Mouse (Mus musculus) MEL (cell line): ENCODE data around the gene Pdcd1. TPM values are rescaled to one million over a fixed set of nuclear protein-coding genes. Genes with fewer than 3 reads are reported as not detected.
A peak's percentile ranks its signal among the peaks of the same experiment; 100 is the strongest.
"Not testable (repeated sequence)": the region's sequence is repeated elsewhere in the genome, so short reads cannot be mapped to it uniquely, and the experiment has no call there.

Source experiments
- DNase-seq: peaks from one replicate; pipeline ENCODE4 v3.0.0; 2011; ENCODE audit warnings: low read depth, low spot score
- H3K27ac ChIP-seq: 2 replicates; pipeline ENCODE4 v1.5.1; 2012; ENCODE audit warnings: low read depth, mild to moderate bottlenecking, control low read depth, low read length, moderate library complexity; ENCODE audit not compliant: control insufficient read depth
- H3K27me3 ChIP-seq, 2 experiments: fragments of 150-350 bp in 1 of 2; sonication (generic) in 1 of 2; 2 replicates each; pipeline ENCODE4 v1.6.1; 2012; ENCODE audit warnings: low read length in 2 of 2, mild to moderate bottlenecking in 2 of 2, improper control_type of control experiment in 1 of 2, moderate library complexity in 1 of 2; ENCODE audit not compliant: insufficient read depth in 2 of 2, control insufficient read depth in 1 of 2
- H3K36me3 ChIP-seq, 2 experiments: 2 replicates each; pipeline ENCODE4 v1.6.1; 2012 to 2014; ENCODE audit warnings: low read length in 2 of 2, improper control_type of control experiment in 1 of 2, inconsistent platforms in 1 of 2, mild to moderate bottlenecking in 1 of 2; ENCODE audit not compliant: insufficient read depth in 2 of 2, control insufficient read depth in 1 of 2
- H3K4me1 ChIP-seq, 2 experiments: fragments of 150-350 bp in 1 of 2; sonication (generic) in 1 of 2; 2 replicates each; pipeline ENCODE4 v1.6.1; 2012; ENCODE audit warnings: low read length in 2 of 2, improper control_type of control experiment in 1 of 2, mild to moderate bottlenecking in 1 of 2; ENCODE audit not compliant: insufficient read depth in 2 of 2, control insufficient read depth in 1 of 2
- H3K4me3 ChIP-seq, 2 experiments: fragments of 150-350 bp in 1 of 2; sonication (generic) in 1 of 2; 2 replicates each; pipeline ENCODE4 v1.5.1; 2012; ENCODE audit warnings: low read depth in 2 of 2, low read length in 2 of 2, mild to moderate bottlenecking in 2 of 2, moderate library complexity in 2 of 2, control low read depth in 1 of 2, improper control_type of control experiment in 1 of 2; ENCODE audit not compliant: control insufficient read depth in 1 of 2, insufficient read depth in 1 of 2
- H3K79me2 ChIP-seq: 2 replicates; pipeline ENCODE4 v1.6.1; 2012; ENCODE audit warnings: mild to moderate bottlenecking, low read length, moderate library complexity; ENCODE audit not compliant: control insufficient read depth, poor library complexity, insufficient read depth
- H3K9ac ChIP-seq: 2 replicates; pipeline ENCODE4 v1.6.1; 2012; ENCODE audit warnings: low read depth, mild to moderate bottlenecking, control low read depth, low read length, moderate library complexity; ENCODE audit not compliant: control insufficient read depth, poor library complexity, severe bottlenecking
- H3K9me3 ChIP-seq: fragments of 150-350 bp; sonication (generic); replicated peaks from 2 replicates; pipeline ENCODE4 v1.6.1; 2012; ENCODE audit warnings: mild to moderate bottlenecking, low read length, improper control_type of control experiment, moderate library complexity; ENCODE audit not compliant: insufficient read depth
- CHD1 ChIP-seq: IDR thresholded peaks from 2 replicates; pipeline ENCODE4 v1.6.1; 2012; ENCODE audit warnings: low read depth, mild to moderate bottlenecking, inconsistent platforms, low read length, improper control_type of control experiment
- CHD2 ChIP-seq: IDR thresholded peaks from 2 replicates; pipeline ENCODE4 v1.6.1; 2011; ENCODE audit warnings: low read length, improper control_type of control experiment
- CTCF ChIP-seq, 3 experiments: IDR thresholded peaks in 2 of 3; conservative IDR thresholded peaks in 1 of 3; 2 replicates each; pipeline ENCODE4 v1.5.1; 2011 to 2012; ENCODE audit warnings: low read length in 3 of 3, low read depth in 2 of 3, mild to moderate bottlenecking in 2 of 3, improper control_type of control experiment in 1 of 3, inconsistent platforms in 1 of 3, mixed read lengths in 1 of 3, moderate library complexity in 1 of 3; ENCODE audit not compliant: control insufficient read depth in 1 of 3, insufficient read depth in 1 of 3, poor library complexity in 1 of 3, severe bottlenecking in 1 of 3
- ETS1 ChIP-seq: IDR thresholded peaks from 2 replicates; pipeline ENCODE4 v1.6.1; 2012; ENCODE audit warnings: low read depth, mild to moderate bottlenecking, inconsistent platforms, low read length, improper control_type of control experiment, moderate library complexity
- GABPA ChIP-seq: IDR thresholded peaks from 2 replicates; pipeline ENCODE4 v1.6.1; 2012; ENCODE audit warnings: low read depth, mild to moderate bottlenecking, inconsistent platforms, low read length, improper control_type of control experiment, moderate library complexity
- GATA1 ChIP-seq: IDR thresholded peaks from 2 replicates; pipeline ENCODE4 v1.6.1; 2011; ENCODE audit warnings: low read depth, low read length, improper control_type of control experiment
- HCFC1 ChIP-seq: IDR thresholded peaks from 2 replicates; pipeline ENCODE4 v1.6.1; 2012; ENCODE audit warnings: low read depth, mild to moderate bottlenecking, inconsistent platforms, low read length, improper control_type of control experiment, moderate library complexity
- JUND ChIP-seq: IDR thresholded peaks from 2 replicates; pipeline ENCODE4 v1.6.1; 2011; ENCODE audit warnings: low read depth, mild to moderate bottlenecking, improper control_type of control experiment, low read length
- KAT2A ChIP-seq: conservative IDR thresholded peaks from 2 replicates; pipeline ENCODE4 v1.6.1; 2012; ENCODE audit warnings: low read depth, low read length, improper control_type of control experiment, inconsistent platforms
- MAZ ChIP-seq: IDR thresholded peaks from 2 replicates; pipeline ENCODE4 v1.6.1; 2012; ENCODE audit warnings: low read depth, mild to moderate bottlenecking, inconsistent platforms, low read length, improper control_type of control experiment
- MEF2A ChIP-seq: IDR thresholded peaks from 2 replicates; pipeline ENCODE4 v1.6.1; 2014; ENCODE audit warnings: low read depth, mild to moderate bottlenecking, inconsistent platforms, low read length, improper control_type of control experiment; ENCODE audit not compliant: poor library complexity, insufficient replicate concordance, severe bottlenecking; ENCODE audit errors: extremely low read depth
- MXI1 ChIP-seq: IDR thresholded peaks from 2 replicates; pipeline ENCODE4 v1.6.1; 2011; ENCODE audit warnings: mild to moderate bottlenecking, low read depth, low read length, improper control_type of control experiment
- MYB ChIP-seq: IDR thresholded peaks from 2 replicates; pipeline ENCODE4 v1.6.1; 2011; ENCODE audit warnings: mild to moderate bottlenecking, low read depth, low read length, improper control_type of control experiment
- MYC ChIP-seq: IDR thresholded peaks from 2 replicates; pipeline ENCODE4 v1.6.1; 2011; ENCODE audit warnings: low read depth, mild to moderate bottlenecking, low read length, improper control_type of control experiment, moderate library complexity
- NELFE ChIP-seq: IDR thresholded peaks from 2 replicates; pipeline ENCODE4 v1.6.1; 2011; ENCODE audit warnings: low read depth, low read length, improper control_type of control experiment
- NRF1 ChIP-seq: IDR thresholded peaks from 2 replicates; pipeline ENCODE4 v1.6.1; 2014; ENCODE audit warnings: low read depth, mild to moderate bottlenecking, inconsistent platforms, low read length, improper control_type of control experiment, moderate library complexity; ENCODE audit not compliant: poor library complexity, insufficient read depth, severe bottlenecking
- POLR2A ChIP-seq, 2 experiments: IDR thresholded peaks; 2 replicates each; pipeline ENCODE4 v1.6.1; 2011 to 2012; ENCODE audit warnings: low read length in 2 of 2, mild to moderate bottlenecking in 2 of 2, control low read depth in 1 of 2, improper control_type of control experiment in 1 of 2, low read depth in 1 of 2, moderate library complexity in 1 of 2; ENCODE audit not compliant: control insufficient read depth in 1 of 2, insufficient read depth in 1 of 2, poor library complexity in 1 of 2
- RAD21 ChIP-seq: IDR thresholded peaks from 2 replicates; pipeline ENCODE4 v1.6.1; 2011; ENCODE audit warnings: mild to moderate bottlenecking, low read depth, low read length, improper control_type of control experiment
- SIN3A ChIP-seq: IDR thresholded peaks from 2 replicates; pipeline ENCODE4 v1.6.1; 2012; ENCODE audit warnings: low read length, improper control_type of control experiment, inconsistent platforms
- SMC3 ChIP-seq: IDR thresholded peaks from 2 replicates; pipeline ENCODE4 v1.6.1; 2011; ENCODE audit warnings: low read depth, low read length, improper control_type of control experiment
- TCF12 ChIP-seq: IDR thresholded peaks from 2 replicates; pipeline ENCODE4 v1.6.1; 2014; ENCODE audit warnings: low read depth, mild to moderate bottlenecking, inconsistent platforms, low read length, improper control_type of control experiment, moderate library complexity
- UBTF ChIP-seq: IDR thresholded peaks from 2 replicates; pipeline ENCODE4 v1.6.1; 2012; ENCODE audit warnings: low read depth, mild to moderate bottlenecking, inconsistent platforms, low read length, improper control_type of control experiment, moderate library complexity, borderline replicate concordance; ENCODE audit not compliant: insufficient read depth
- USF2 ChIP-seq, 2 experiments: IDR thresholded peaks; 2 replicates each; pipeline ENCODE4 v1.6.1; 2011 to 2012; ENCODE audit warnings: improper control_type of control experiment in 2 of 2, low read length in 2 of 2, borderline replicate concordance in 1 of 2, inconsistent platforms in 1 of 2, low read depth in 1 of 2, mild to moderate bottlenecking in 1 of 2; ENCODE audit not compliant: insufficient read depth in 1 of 2
- ZC3H11A ChIP-seq: IDR thresholded peaks from 2 replicates; pipeline ENCODE4 v1.6.1; 2012; ENCODE audit warnings: low read depth, mild to moderate bottlenecking, inconsistent platforms, low read length, improper control_type of control experiment
- ZMIZ1 ChIP-seq: IDR thresholded peaks from 2 replicates; pipeline ENCODE4 v1.6.1; 2012; ENCODE audit warnings: low read depth, mild to moderate bottlenecking, inconsistent platforms, low read length, improper control_type of control experiment, moderate library complexity
- ZNF384 ChIP-seq: IDR thresholded peaks from 2 replicates; pipeline ENCODE4 v1.6.1; 2012; ENCODE audit warnings: low read depth, mild to moderate bottlenecking, inconsistent platforms, low read length, improper control_type of control experiment
- polyA plus RNA-seq, 2 experiments: library from polyadenylated mRNA; stranded (reverse) in 1 of 2; unstranded in 1 of 2; fragments of >175 nt in 1 of 2; fragments of >200 nt in 1 of 2; gene quantifications; 2 replicates each; pipeline versions ENCODE4 v1.2.1 to v1.2.4; 2012; ENCODE audit warnings: low replicate concordance in 2 of 2, low read depth in 1 of 2; ENCODE audit not compliant: insufficient read length in 2 of 2, insufficient read depth in 1 of 2, missing spikeins in 1 of 2
- total RNA-seq: library from RNA; depleted of rRNA; stranded (reverse); fragments of 300-350 nt; gene quantifications from 2 replicates; pipeline ENCODE4 v1.2.3, GENCODE M21; 2012

Gene Pdcd1
- total and polyA plus RNA-seq, 3 experiments: 0.13 TPM; not detected in 2

DNA sequence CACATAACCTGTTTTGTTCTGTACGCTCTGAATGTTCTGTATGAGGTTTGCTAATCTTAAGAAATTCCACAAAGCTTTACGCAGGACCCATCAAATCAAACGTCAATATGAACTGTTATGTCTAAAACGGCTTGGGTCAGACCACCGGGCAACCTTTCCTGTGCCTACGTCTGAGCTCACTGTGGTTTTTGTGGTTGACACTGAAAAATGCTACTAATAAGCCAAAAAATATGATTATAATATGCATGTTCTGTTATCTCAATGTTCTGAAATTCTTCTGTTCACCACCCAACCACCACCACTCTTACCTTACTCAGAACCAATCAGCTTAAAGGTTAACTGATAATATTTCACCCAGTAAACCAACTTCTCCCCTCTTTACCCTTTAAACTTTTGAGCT is 22.4 kb upstream of the Pdcd1 start (continued):
- no peak for TF ChIP-seq USF2 (IDR thresholded peaks at IDR 0.05; ENCODE audit: borderline replicate concordance in 1 of 2, insufficient read depth in 1 of 2, low read depth in 1 of 2, low read length in 2 of 2)
- TF ChIP-seq ZC3H11A: no peak
- TF ChIP-seq MYB: no peak
- TF ChIP-seq CHD1: no peak
- no peak for TF ChIP-seq ZMIZ1
- TF ChIP-seq SMC3: no peak
- no peak for TF ChIP-seq JUND
- no peak for TF ChIP-seq NELFE
- TF ChIP-seq TCF12: peak; percentile 40; the same call in 1 of the 2 replicates
- TF ChIP-seq SIN3A: no peak
- TF ChIP-seq KAT2A: no peak
- no peak; the same call in 1 of the 2 replicates for TF ChIP-seq RAD21
- no peak for TF ChIP-seq MYC
- TF ChIP-seq GATA1: peak; percentile 62; the same call in 1 of the 2 replicates
- TF ChIP-seq MAZ: no peak
- no peak for TF ChIP-seq MEF2A
- no peak for TF ChIP-seq POLR2A (IDR thresholded peaks at IDR 0.05; ENCODE audit: control insufficient read depth in 1 of 2, insufficient read depth in 1 of 2, low read depth in 1 of 2, low read length in 2 of 2, poor library complexity in 1 of 2)
- TF ChIP-seq MXI1: no peak

DNA sequence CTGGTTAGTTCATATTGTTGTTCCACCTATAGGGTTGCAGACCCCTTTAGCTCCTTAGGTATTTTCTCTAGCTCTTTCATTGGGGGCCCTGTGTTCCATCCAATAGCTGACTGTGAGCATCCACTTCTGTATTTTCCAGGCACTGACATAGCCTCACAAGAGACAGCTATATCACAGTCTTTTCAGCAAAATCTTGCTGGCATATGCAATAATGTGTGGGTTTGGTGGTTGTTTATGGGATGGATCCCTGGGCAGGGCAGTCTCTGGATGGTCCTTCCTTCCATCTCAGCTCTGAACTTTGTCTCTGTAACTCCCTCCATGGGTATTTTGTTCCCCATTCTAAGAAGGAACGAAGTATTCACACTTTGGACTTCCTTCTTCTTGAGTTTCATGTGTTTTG is 5.9 kb upstream of the Pdcd1 start:
- peak; percentile 28 for DNase-seq
- H3K27ac ChIP-seq, H3K9me3 ChIP-seq, H3K4me3 ChIP-seq, H3K27me3 ChIP-seq, H3K79me2 ChIP-seq, H3K9ac ChIP-seq: not testable (repeated sequence)
- Histone ChIP-seq H3K4me1 (peaks cover 11 to 22% of the 10 kb centered on the region in 2 experiments), H3K36me3 (peaks cover 0 to 13% of the 10 kb centered on the region in 2 experiments; a peak in 2 of 4 replicates)

GRCm38 (mm10) chr1:94057401-94057800 is 5.0 kb upstream of the Pdcd1 start:
- H3K9ac ChIP-seq: no peak overlapping the region
- no peak for DNase-seq
- TF ChIP-seq ZC3H11A (no peak), ZNF384 (no peak), CTCF (IDR thresholded peaks at IDR 0.05 in 2 of 3, conservative IDR thresholded peaks at IDR 0.05 in 1 of 3; ENCODE audit: control insufficient read depth in 1 of 3, insufficient read depth in 1 of 3, low read depth in 2 of 3, low read length in 3 of 3, poor library complexity in 1 of 3, severe bottlenecking in 1 of 3) (no peak), MAZ (no peak), CHD2 (no peak), ETS1 (no peak), HCFC1 (no peak), GATA1 (no peak), UBTF (no peak), USF2 (IDR thresholded peaks at IDR 0.05; ENCODE audit: borderline replicate concordance in 1 of 2, insufficient read depth in 1 of 2, low read depth in 1 of 2, low read length in 2 of 2) (no peak), ZMIZ1 (no peak), KAT2A (no peak), GABPA (no peak), NRF1 (no peak), MEF2A (no peak)
- H3K9me3 ChIP-seq: no peaks in the 10 kb centered on the region
- H3K27me3 ChIP-seq: no peaks in the 10 kb centered on the region
- H3K4me1 ChIP-seq: peaks cover 11 to 22% of the 10 kb centered on the region in 2 experiments
- no peaks in the 10 kb centered on the region for H3K79me2 ChIP-seq
- no peak overlapping the region for H3K27ac ChIP-seq
- peaks cover 0 to 13% of the 10 kb centered on the region in 2 experiments; a peak in 2 of 4 replicates for H3K36me3 ChIP-seq
- no peak overlapping the region for H3K4me3 ChIP-seq
